Mouse (Mus musculus) brain, adult 2 months (tissue): ENCODE data around the gene Rasgrp2.

Experiments
- DNase-seq: peaks from one replicate; pipeline ENCODE4 v3.0.0; 2011; ENCODE audit warnings: low read depth, low spot score

Rasgrp2 gene

DNA sequence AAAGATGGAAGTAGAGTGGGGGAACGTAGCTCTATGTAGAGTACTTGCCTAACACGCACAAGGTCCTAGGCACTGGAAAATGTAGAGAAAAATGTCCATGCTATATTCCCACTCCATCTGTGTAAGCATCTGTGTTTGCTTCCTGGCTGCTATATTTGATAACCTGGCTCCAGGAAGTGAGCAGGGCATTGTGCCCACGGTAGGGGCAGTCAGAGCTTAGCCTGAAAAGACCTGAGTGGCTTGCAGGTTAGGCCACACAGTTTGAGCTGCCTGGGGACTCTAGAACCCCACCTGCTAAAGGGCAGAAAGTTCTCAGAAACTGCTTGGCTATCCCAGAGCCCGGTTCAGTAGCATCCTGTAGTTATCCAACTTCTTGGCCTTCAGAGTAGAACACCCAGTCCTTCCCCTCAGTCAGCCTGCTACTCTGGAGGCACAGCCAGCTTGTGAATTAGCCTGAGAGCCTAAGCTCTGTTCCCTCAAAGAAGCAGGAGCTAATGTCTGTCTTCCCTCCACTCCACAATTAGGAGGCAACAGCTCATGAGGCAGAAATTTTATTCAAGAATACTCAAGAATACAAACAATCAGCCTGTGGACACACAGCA, 16.7 kb upstream of the Rasgrp2 start:
- peak; percentile 90 for DNase-seq

DNA sequence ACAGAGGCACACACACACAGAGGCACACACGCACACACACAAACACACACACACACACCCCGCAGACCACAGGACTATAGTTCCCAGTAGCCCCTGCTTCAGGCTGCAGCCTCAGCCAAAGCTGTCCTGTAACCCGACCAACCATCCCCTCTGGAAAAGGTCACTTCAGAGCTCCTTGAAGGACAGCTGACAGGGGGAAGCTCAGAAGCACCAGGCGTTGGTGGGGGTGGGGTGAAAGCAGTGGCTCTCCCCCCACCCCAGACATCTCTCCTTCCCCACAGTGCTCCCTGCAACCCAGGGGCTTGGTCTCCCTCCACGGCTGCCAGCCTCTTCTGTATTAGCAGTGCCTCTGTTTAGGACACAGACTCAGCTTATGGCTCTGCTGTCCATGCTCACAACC, 15.7 kb upstream of the Rasgrp2 start:
- DNase-seq: no peak

DNA sequence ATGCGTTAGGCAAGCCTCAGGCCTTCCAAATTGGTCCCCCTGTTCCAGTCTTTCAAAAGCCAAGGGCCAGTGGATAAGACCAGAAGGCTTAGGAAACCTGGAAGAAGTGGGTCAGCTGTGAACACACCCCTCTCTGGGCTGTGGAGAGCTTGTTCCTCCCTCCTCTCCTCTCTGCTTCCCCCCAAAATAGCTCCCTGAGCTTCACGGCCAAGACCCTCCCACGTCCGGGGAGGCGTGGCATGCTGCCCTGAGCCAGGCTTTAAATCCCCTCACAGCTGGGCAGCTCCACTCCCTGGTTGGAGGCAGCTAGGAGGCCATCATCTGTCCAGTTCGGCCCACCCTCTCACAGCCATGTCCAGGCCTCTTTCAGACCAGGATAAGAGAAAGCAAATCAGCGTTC, 15.0 kb upstream of the Rasgrp2 start, which contains the start of gene Pygm:
Gene Pygm (plus strand): TSS at position 272 of the 400 bp plus-strand sequence.
- peak; percentile 73 for DNase-seq

DNA sequence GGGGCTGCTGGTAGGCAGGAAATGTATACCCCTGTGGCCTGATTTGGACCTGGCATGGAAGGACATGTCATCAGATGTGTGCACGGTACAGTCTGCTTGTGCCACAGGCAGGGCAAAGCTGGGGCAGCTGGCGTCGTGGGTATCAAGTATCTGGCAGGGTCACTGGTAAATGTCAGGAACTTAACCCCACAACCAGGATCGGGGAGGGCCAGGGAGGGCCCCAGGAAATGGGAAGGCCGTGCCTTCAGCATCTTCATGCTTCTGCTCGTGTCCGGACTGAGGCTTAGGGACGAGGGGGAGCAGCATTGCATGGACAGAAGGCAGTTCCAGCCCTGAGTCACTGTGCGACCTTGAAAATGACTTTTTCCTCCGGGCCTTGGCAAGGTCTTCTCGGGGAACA, 14.2 kb upstream of the Rasgrp2 start:
- no peak for DNase-seq

DNA sequence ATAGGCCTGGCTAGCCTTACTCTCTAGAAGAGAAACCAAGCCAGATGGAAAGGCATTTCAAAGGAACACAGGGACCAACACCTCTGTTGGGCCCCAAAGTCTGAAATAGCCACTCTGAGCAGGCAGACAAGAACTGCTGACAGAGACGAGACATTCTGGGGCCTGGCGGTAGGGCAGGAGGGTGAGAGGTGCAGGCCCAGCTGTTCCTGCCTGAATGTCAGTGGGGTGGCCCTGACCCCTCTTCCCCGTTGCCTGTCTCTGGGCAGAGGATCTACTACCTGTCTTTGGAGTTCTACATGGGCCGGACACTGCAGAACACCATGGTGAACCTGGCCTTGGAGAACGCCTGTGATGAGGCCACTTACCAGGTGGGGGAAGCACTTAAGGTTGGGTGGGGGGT, 13.7 kb upstream of the Rasgrp2 start:
- DNase-seq: no peak

DNA sequence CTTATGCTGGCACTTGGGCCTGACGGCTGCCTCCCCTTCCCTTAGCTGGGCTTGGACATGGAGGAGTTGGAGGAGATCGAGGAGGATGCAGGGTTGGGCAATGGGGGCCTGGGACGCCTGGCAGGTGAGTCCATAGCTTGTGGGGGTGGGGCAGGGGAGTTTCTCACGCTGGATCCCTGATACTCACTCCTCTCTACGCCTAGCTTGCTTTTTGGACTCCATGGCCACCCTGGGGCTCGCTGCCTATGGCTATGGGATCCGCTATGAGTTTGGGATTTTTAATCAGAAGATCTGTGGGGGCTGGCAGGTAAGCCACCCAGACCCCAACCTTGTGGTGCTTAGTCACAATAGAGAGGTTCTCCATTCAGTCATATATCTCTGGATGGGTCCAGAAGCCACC, 13.3 kb upstream of the Rasgrp2 start:
- no peak for DNase-seq

DNA sequence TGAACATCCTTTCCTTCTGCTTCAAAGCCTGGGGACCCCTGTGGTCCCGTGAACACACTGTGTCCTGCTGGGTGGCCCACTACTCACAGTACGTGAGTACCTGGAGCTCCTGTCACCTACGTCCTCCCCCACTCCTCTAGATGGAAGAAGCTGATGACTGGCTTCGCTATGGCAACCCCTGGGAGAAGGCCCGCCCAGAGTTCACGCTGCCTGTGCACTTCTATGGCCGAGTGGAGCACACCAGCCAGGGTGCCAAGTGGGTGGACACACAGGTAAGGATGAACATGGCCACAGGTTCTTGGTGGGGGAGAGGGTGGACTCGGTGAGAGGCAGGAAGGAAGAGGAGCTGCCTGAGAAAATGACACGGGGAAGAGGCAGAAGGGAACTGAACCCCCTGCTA, 12.9 kb upstream of the Rasgrp2 start:
- no peak for DNase-seq

DNA sequence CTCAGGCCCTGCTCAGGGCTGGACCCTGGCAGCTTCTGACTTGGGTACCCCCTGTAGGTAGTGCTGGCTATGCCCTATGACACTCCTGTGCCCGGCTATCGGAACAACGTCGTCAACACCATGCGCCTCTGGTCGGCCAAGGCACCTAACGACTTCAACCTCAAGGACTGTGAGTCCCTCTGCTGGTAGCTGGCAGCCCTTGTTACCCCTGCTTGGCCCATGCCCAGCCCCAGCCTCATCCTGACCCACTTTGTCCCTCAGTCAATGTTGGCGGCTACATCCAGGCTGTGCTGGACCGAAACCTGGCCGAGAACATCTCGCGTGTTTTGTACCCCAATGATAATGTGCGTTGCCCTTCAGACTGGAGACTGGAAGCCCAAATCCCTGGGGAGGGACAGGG, 11.1 kb upstream of the Rasgrp2 start:
- DNase-seq: peak; percentile 73

DNA sequence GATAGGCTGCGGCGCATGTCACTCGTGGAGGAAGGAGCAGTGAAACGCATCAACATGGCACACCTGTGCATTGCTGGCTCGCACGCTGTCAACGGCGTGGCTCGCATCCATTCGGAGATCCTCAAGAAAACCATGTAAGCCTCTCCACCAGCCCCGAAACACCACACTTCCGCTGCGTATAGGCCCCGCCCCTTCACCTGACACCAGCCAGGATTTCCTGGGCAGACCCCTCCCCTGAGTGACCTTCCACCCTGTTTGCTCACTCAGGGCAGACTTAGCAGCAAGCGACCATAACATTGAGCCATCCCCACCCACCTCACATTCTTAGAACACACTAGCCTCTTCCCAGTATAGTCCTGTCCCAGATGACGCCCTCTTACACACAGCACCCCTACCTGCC, 9.3 kb upstream of the Rasgrp2 start:
- DNase-seq: no peak

DNA sequence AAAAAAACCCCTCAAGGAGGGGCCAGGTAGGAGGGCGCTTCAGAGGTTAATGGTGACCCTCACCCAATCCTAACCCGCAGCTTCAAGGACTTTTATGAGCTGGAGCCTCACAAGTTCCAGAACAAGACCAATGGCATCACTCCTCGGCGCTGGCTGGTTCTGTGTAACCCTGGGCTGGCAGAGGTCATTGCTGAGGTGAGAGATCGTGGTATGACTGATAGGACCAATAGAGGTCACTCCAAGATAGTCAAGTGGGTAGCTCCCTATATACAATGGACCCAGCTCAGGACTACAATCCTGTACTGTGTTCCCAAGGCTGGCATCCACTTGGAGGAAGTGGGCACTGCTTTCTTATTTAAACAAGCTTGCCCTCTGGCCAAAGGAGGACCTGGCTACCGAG, 8.9 kb upstream of the Rasgrp2 start:
- no peak for DNase-seq

DNA sequence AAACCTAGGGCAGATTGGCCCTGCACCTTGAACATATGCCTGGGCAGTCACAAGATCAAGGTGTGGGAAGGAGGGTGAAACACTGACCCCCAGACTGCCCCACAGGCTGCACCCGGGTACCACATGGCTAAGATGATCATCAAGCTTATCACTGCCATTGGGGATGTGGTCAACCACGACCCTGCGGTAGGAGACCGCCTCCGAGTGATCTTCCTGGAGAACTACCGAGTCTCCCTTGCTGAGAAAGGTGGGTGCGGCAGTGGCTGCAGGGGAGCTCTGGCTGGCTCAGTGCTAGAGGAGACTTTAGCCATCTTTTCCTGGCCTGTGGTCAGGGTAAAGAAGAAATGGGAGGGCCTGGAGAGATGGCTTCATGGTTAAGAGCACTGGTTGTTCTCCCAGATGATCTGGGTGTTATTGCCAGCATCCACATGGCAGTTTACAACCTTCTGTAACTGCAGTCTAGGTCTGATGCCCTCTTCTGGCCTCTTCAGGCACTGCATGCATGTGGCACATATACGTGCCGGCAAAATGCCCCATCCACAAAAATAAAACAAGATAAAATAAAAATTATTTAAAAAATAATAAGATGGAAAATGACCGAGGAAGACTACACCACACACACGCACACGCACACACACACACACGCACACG, 6.3 kb upstream of the Rasgrp2 start:
- DNase-seq: no peak

DNA sequence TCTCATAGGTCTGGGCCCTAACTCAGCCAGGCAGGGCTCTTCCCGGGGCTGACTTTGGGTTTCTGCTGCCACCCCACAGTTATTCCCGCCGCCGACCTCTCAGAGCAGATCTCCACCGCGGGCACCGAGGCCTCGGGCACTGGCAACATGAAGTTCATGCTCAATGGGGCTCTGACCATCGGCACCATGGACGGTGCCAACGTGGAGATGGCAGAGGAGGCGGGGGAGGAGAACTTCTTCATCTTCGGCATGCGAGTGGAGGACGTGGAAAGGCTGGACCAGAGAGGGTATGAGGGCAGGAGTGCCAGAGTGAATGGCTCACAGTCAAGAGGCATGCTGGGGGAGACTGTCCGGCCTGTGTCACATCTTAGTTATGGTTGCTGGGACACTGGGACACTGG, 5.5 kb upstream of the Rasgrp2 start:
- no peak for DNase-seq

DNA sequence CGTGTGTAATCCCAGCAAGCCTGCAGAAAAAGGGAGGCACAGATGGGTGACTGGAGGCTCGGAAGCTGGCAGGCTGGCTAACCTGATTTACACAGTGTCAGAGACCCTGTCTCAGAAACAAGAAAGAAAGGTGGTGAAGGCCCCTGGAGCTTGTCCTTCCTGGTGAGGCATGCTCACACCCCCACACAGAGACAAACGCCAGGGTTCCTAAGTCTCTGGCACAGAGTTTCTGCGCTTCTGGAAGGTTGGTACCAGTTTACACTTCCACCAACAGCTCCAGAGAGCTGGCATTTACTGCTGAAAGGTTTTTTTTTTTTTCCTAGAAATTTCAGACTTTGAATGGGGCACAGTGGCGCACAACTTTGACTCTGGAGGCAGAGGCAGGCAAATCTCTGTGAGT, 2.9 kb upstream of the Rasgrp2 start:
- peak; percentile 62 for DNase-seq

DNA sequence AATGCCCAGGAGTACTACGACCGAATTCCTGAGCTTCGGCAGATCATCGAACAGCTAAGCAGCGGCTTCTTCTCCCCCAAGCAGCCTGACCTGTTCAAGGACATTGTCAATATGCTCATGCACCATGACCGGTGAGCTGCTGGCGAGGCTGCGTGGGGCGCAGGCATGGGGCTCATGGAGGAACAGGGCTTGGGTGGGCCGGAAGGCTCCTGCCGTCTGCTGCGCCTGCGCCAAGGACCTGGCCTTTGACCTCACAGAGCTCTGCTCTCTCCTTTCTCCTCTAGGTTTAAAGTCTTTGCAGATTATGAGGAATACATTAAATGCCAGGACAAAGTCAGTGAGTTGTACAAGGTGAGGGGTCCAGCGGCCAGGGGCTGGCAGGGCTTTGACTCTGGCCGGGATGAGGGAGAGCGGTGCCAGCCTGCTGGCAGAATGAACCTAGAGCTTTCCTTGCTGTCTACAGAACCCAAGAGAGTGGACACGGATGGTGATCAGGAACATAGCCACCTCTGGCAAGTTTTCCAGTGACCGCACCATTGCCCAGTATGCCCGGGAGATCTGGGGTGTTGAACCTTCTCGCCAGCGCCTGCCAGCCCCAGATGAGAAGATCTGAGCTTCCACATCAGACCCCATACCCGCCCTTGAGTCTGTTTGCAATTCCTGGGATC, 1.4 kb upstream of the Rasgrp2 start:
- no peak for DNase-seq

DNA sequence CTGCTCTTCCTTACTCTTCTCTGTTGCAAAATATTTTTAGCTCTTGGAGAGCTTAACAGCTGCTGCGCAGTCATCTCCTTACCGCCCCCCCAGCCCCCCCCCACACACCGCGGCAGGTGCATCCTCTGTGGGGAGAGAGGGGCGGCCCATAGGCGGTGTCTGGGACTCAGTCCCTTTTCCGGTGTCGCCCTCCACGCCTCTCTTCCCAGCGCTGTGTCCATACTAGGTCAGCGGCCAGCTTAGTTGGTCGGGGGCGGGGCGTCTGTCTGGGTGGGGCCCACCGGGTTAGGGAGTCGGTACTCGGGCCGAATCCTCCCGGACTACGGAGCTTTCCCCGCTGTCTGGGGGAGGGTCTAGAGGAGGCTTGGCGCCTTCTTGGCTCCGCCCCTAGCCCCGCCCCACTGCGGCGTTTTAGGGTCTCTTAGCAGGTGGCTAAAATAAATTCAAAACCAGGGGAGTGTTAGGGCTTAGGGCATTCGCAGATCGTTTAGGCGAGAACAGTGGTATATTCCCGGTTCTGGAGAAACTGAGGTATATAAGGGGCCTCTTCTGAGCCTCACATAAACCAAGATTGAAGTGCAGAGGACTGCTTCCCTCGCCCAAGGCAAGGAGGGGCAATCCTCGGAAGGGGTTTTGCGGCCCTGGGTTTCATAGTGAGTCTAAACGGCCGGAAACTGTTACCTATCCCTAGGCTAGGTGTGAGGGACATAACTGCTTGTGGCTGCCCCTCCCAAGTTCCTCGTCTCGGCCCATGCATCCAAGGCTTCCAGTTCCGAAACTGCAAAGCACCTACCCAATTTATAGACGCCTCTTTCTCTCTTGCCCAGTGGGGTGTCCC, 474 bp upstream of the Rasgrp2 start:
- DNase-seq: peak; percentile 67

DNA sequence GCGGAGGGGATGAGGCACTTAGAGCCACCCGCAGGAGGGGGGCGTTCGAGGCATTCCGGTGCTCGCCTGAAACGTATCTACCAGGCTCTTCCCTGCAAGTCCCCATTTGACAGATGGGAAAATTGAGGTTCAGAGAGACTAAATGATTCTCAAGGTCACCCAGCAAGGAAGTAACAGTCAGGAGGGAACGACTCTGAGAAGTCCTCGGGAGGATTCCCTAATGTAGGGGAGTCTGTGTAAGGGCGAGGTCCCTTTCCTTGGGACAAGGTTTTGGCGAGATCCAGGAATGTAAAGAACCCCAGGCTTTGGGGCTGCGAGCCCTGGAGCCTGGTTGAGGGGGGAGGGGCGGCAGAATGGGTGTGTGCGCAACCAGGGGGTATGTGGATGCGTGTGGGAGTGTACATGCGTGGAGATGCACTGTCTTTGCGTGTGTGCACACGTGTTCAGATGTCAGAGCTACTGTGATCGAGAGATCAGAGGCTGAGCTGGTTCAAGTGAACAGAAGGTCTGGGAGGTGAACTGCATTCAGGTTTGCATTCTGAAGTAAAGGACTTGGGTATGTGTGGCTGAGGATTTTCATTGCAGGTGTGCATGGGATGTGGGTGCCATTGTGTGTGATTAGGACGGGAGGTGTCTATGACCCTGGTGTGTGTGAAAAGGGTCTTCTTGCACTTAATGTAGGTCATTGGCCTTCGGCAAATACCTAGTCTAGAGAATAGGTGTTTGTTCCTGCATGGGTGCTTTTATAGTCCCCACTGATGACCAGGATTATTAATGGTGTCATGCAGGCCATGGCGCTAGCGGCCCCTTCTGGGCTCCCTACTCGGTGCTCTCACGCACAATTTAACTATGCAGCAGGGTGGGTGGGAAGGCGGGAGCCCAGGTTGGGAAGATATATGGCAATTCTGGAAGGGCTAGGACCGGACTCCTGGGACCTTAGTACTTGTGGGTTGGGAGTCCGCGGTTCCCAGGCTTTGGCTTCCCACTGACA, 1.3 kb downstream of the Rasgrp2 start:
- DNase-seq: peak; percentile 61

DNA sequence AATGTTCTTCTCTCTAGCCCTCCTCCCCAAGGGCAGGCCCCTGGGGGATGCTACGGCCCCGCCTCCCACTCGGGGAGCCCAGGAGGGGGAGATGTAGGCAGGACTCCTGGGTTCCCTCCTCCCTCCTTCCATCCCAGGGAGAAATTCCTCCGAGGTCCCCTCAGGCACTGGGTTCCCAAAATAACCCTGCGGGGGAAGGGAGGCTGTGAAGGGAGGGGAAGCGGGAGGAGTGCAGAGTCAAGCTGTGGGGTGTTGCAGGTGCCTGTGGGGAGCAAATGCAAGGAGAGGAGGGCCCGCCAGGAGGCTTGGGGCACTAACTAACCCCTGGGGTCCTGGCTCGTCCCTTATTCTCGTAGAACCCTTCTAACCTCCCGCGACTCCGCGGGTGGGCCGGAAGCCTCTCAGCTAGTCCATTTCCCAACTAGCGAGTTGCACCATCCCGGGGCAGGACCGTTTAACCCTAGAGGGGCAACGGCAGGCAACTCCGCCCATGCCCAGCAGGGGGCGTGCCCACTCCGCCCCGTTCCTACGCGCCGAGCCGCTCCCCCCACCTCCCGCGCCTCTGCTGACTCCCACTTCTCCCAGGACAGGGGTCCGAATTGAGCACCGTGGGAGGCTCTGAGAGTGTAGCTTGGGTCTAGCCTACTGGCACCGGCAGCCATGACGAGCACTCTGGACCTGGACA, 2.1 kb downstream of the Rasgrp2 start:
- DNase-seq: peak; percentile 83

DNA sequence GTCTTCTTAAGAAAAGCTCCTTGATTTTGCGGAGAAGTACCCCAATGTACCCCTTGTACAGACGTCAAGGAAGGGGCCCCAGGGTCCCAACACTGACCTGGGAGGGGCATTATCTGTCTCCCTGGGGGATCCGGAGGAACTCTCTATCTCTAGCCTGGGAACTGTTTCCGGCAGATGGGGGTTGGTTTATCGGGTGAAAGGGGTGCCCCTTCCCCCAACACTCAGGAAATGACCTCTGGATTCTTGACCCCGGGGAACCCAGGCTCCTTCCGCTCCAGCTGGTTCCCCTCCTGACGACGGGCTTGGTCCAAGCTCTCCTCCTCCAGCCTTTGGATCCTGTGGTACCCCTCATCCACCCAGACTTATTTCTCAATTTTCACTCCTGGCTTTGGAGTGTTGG, 2.8 kb downstream of the Rasgrp2 start:
- DNase-seq: no peak

DNA sequence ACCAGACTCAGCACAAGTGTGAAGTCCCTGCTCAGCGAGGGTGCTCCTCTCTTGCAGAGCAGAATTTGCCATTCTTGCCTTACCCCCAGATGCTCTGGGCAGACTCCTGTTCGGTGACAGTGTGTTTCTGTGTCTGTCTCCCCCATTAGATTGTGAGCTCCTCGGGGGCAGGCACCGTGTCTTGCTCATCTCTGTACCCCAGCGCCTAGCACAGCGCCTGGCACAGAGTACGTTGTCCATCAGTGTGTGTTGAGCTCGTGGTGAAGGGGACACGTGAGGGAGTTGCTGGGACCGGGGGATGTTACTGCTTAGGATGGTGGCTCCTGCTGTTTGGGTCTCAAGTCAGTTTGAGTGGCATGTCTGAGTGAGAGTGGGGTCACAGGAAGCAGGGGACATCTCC, 4.7 kb downstream of the Rasgrp2 start:
- no peak for DNase-seq

DNA sequence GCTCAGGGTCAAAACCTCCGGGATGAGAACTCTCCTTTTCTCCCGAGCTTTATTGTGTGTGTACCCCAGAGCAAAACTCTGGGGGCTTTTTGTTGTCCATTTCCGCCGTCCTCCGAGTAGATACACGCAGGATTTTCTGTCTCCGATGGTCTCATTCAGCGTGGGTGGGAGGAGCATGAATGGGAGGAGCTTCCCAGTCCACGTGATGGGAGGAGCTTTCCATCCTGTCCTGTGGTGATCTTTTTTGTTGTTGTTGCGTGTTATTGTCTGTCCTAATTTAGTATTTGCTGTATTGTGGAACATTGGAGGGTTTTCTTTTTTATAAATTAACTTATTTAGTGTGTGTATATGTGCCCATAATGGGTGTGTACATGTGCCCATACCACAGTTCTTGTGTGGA, 6.3 kb downstream of the Rasgrp2 start:
- no peak for DNase-seq

DNA sequence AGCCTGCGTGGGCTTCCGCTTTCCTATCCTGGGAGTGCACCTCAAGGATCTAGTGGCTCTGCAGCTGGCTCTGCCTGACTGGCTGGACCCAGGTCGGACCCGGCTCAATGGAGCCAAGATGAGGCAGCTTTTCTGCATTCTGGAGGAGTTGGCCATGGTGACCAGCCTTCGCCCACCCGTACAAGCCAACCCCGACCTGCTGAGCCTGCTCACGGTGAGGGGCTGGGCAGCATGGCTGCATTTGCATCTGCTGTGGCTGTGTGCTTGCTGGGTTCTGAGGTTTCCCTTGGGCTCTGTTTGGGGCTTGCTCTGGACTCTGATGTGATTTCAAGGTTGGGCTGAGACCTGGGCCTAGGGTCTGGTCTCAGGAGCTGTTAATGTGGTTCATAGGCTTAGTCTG, 8.0 kb downstream of the Rasgrp2 start:
- no peak for DNase-seq
